Mouse (Mus musculus) stomach, postnatal 0 days (tissue): ENCODE results near the gene Pbx2. TPM values are rescaled to one million over a fixed set of nuclear protein-coding genes. Genes with fewer than 3 reads are reported as not detected.
A peak's percentile ranks its signal among the peaks of the same experiment; 100 is the strongest.

Experiments used
- ATAC-seq: fragments of 200-750 bp; cut with Nextera tagmentation; 2 replicates; pipeline ENCODE4 v1.8.0; 2017; ENCODE audit not compliant: low FRiP score, low TSS enrichment
- DNase-seq: peaks from one replicate; pipeline ENCODE4 v3.0.0-alpha.2; 2016; ENCODE audit warnings: low spot score
- H3K27ac ChIP-seq: fragments of 300-500 bp; sonication (generic); replicated peaks from 2 replicates; pipeline ENCODE4 v1.5.1; 2014; ENCODE audit warnings: mild to moderate bottlenecking, control low read depth
- H3K27me3 ChIP-seq: fragments of 300-500 bp; sonication (generic); 2 replicates; pipeline ENCODE4 v1.6.1; 2014; ENCODE audit warnings: low read length; ENCODE audit not compliant: control insufficient read depth, insufficient read depth
- H3K36me3 ChIP-seq: fragments of 300-500 bp; sonication (generic); 2 replicates; pipeline ENCODE4 v1.6.1; 2014; ENCODE audit warnings: low read length, mixed read lengths; ENCODE audit not compliant: control insufficient read depth, insufficient read depth
- H3K4me1 ChIP-seq: fragments of 300-500 bp; sonication (generic); replicated peaks from 2 replicates; pipeline ENCODE4 v1.6.1; 2014; ENCODE audit warnings: antibody characterized with exemption; ENCODE audit not compliant: control insufficient read depth, insufficient read depth
- H3K4me2 ChIP-seq: fragments of 300-500 bp; sonication (generic); replicated peaks from 2 replicates; pipeline ENCODE4 v1.6.1; 2014; ENCODE audit warnings: low read depth, mild to moderate bottlenecking, control low read depth, moderate library complexity
- H3K4me3 ChIP-seq: fragments of 300-500 bp; sonication (generic); 2 replicates; pipeline ENCODE4 v1.5.1; 2014; ENCODE audit warnings: low read depth, low read length, control low read depth
- H3K9ac ChIP-seq: fragments of 300-500 bp; sonication (generic); 2 replicates; pipeline ENCODE4 v1.6.1; 2014; ENCODE audit warnings: mild to moderate bottlenecking, low read length, control low read depth, mixed read lengths
- H3K9me3 ChIP-seq: fragments of 300-500 bp; sonication (generic); 2 replicates; pipeline ENCODE4 v1.6.1; 2016; ENCODE audit warnings: low read length; ENCODE audit not compliant: control insufficient read depth
- CTCF ChIP-seq: IDR thresholded peaks from 2 replicates; pipeline ENCODE4 v1.5.1; 2016; ENCODE audit warnings: antibody characterized with exemption, low read depth, mild to moderate bottlenecking, moderate library complexity
- EP300 ChIP-seq: optimal IDR thresholded peaks from 2 replicates; pipeline ENCODE3; 2016; ENCODE audit warnings: antibody characterized with exemption
- WGBS: fragments of 180-500 bp; shearing (Covaris S2); extraction: QIAGEN DNeasy Blood & Tissue Kit; methylation state at CpG from one replicate; pipeline ENCODE4 v1.1.7; 2014; 5-methylcytosine and 5-hydroxymethylcytosine counted together
- polyA plus RNA-seq: library from polyadenylated mRNA; unstranded; fragments of >200 nt; fragmentation: Nextera tagmentation; extraction: Ambion mirVana; gene quantifications from 2 replicates; pipeline ENCODE4 v1.2.1, GENCODE M21; 2015

The Pbx2 gene
- polyA plus RNA-seq, 1 experiment from 2014 or later, result 4.3 TPM

DNA sequence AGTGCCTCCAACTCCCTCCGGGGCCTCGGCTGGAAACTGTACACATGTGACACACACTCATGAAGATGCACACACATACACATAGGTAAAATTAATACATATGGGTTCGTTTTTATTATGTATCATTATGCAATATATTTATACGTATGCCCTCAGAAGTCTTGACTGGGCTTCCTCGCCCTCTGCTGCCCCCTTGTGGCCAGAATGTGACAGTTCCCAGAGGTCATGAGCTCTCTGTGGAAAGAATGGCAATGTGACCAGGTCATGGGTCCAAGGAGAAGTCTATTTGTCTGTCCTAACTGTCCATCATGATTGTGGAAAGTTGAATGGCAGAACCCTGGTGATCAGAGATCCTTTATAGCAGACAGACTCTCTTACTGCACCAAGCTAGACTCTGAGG, 35.6 kb upstream of the Pbx2 start:
- Histone ChIP-seq H3K27me3 (no peaks in the 10 kb centered on the region), H3K27ac (no peak overlapping the region), H3K9me3 (no peaks in the 10 kb centered on the region), H3K4me3 (no peak overlapping the region), H3K9ac (no peak overlapping the region), H3K4me2 (no peak overlapping the region), H3K36me3 (no peaks in the 10 kb centered on the region), H3K4me1 (no peaks in the 10 kb centered on the region)
- WGBS, result 17% methylated on average over 5 of the region's 5 CpGs
- ATAC-seq (peak; percentile 53; the same call in 1 of the 2 replicates), DNase-seq (peak; percentile 84)
- TF ChIP-seq EP300, result no peak
- peak; percentile 97 for TF ChIP-seq CTCF

DNA sequence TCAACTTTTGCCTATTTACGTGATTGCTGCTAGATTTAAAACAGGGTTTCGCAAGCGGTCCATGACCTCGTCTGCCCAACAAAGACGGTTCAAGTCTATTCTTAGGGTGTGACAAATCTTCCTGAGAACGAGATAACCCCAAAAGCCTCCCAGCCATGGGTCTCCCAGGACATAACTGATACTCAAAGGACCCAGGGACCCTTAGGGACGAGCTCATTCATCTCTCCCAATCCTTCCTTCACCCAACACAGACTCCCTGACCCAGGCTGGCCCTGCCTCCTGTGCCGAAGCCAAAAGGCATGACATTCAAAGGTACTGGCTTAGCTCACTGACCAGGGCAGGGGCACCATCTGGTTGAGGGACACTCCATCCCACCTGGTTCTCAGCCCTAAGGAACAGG, 34.7 kb upstream of the Pbx2 start:
- no peak overlapping the region for H3K4me3 ChIP-seq
- no peaks in the 10 kb centered on the region for H3K4me1 ChIP-seq
- H3K9ac ChIP-seq, result no peak overlapping the region
- H3K27me3 ChIP-seq, result no peaks in the 10 kb centered on the region
- no peak overlapping the region for H3K4me2 ChIP-seq
- H3K9me3 ChIP-seq, result no peaks in the 10 kb centered on the region
- no peak overlapping the region for H3K27ac ChIP-seq
- 77% methylated on average over 8 of the region's 8 CpGs for WGBS
- DNase-seq (no peak), ATAC-seq (no peak)
- no peaks in the 10 kb centered on the region for H3K36me3 ChIP-seq
- no peak for TF ChIP-seq CTCF
- no peak for TF ChIP-seq EP300

DNA sequence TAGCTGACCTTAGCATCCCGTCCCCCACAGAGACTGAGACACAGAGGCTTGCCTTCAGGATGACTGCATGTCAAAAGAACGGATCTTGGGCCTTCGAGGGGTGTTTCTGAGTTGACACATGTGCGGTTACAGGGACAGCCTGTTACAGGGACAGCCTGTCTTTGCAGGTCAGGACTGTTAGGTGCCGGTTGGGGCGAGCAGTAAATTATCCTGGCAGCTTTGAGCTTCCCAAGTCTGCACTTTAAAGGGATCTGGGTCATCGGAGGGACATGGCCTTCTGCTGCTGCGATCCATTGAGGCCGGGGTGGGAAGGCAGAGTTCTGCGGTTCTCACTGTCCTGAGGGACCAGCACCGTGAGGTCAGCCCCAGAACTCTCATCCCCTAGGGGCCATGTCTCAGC, 33.7 kb upstream of the Pbx2 start:
- DNase-seq (no peak), ATAC-seq (no peak)
- no peaks in the 10 kb centered on the region for H3K27me3 ChIP-seq
- no peak overlapping the region for H3K9ac ChIP-seq
- H3K9me3 ChIP-seq, result no peaks in the 10 kb centered on the region
- WGBS, result 62% methylated on average over 11 of the region's 11 CpGs
- no peaks in the 10 kb centered on the region for H3K36me3 ChIP-seq
- H3K4me2 ChIP-seq, result no peak overlapping the region
- no peak overlapping the region for H3K27ac ChIP-seq
- H3K4me3 ChIP-seq, result no peak overlapping the region
- TF ChIP-seq CTCF (no peak), EP300 (no peak)
- no peaks in the 10 kb centered on the region for H3K4me1 ChIP-seq

DNA sequence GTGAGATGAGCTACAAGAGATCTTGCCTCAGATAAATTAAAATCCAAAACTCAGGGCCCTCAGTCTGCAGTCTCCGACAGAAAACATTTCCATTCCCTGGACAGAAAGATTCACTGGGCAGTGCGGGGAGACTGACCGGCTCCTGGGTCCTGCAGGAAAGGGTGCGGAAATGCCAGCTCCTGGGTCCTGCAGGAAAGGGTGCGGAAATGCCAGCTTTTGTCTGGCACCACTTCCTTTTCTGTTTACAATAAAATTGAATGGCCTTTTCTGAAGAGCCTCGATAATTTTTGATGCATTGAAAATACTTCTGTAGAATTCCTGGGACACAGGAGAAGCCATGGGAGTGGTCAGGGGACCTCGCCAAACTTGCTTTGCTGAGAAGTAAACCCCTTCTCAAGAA, 31.9 kb upstream of the Pbx2 start:
- Histone ChIP-seq H3K27ac (no peak overlapping the region), H3K9me3 (no peaks in the 10 kb centered on the region), H3K4me3 (no peak overlapping the region), H3K4me1 (peaks cover under 1% of the 10 kb centered on the region; the same call in 1 of the 2 replicates), H3K36me3 (no peaks in the 10 kb centered on the region), H3K4me2 (no peak overlapping the region), H3K27me3 (no peaks in the 10 kb centered on the region), H3K9ac (no peak overlapping the region)
- ATAC-seq (no peak), DNase-seq (no peak)
- 75% methylated on average over 7 of the region's 7 CpGs for WGBS
- TF ChIP-seq EP300 (no peak), CTCF (no peak)

DNA sequence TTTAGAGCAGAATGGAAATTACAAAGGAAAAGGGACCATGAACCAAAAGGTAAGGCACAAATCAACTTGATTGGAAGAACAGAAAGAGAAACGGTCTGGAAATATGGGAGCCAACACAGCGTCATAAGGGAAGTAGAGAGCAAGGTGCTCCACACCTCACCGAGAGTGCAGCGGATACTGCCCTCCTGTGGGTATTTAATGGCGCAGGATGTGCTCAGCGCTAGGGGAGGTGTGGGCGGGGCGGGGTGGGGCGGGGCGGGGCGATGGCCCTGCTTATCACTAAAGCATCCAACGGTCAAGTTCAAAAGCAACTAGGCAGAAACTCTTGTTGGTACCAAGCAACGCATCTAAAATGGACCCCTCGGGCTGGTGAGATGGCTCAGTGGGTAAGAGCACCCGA, 31.2 kb upstream of the Pbx2 start:
- TF ChIP-seq EP300 (no peak), CTCF (peak; percentile 61)
- Histone ChIP-seq H3K9ac (no peak overlapping the region), H3K4me1 (peaks cover 3% of the 10 kb centered on the region; the same call in 1 of the 2 replicates), H3K27ac (no peak overlapping the region), H3K9me3 (no peaks in the 10 kb centered on the region), H3K4me3 (no peak overlapping the region), H3K4me2 (no peak overlapping the region), H3K27me3 (no peaks in the 10 kb centered on the region), H3K36me3 (no peaks in the 10 kb centered on the region)
- ATAC-seq (peak; percentile 52; the same call in 1 of the 2 replicates), DNase-seq (peak; percentile 69)
- 20% methylated on average over 14 of the region's 15 CpGs for WGBS

DNA sequence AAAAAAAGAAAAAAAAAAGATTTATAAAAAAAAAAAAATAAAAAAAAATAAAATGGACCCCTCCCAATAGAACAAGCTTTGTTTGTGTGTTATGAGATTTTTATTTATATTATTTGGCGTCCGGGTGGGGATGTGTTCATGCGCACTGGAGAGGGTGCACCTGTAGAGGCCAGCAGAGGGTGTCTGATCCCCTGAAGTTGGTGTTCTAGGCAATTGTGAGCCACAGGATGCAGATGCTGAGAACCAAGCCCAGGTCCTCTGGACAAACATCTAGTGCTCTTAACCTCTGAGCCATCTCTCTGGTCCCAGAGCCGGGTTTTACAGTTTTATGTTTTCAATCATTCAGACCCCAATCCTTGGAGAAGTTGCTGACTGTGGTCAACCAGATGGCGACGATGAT, 30.6 kb upstream of the Pbx2 start:
- TF ChIP-seq EP300 (no peak), CTCF (peak; percentile 23; the same call in 1 of the 2 replicates)
- 92% methylated on average over 6 of the region's 6 CpGs for WGBS
- ATAC-seq (no peak), DNase-seq (no peak)
- H3K27ac ChIP-seq, result no peak overlapping the region
- H3K4me2 ChIP-seq, result no peak overlapping the region
- H3K9me3 ChIP-seq, result no peaks in the 10 kb centered on the region
- no peaks in the 10 kb centered on the region for H3K27me3 ChIP-seq
- H3K4me3 ChIP-seq, result no peak overlapping the region
- no peaks in the 10 kb centered on the region for H3K36me3 ChIP-seq
- peaks cover 3% of the 10 kb centered on the region; the same call in 1 of the 2 replicates for H3K4me1 ChIP-seq
- H3K9ac ChIP-seq, result no peak overlapping the region
